Mouse (Mus musculus): ENCODE results near the gene Pdzd8.

The Pdzd8 gene

GRCm38 (mm10) chr19:59354906-59355305 lies 9.3 kb upstream of the Pdzd8 start:
- DNase-seq (ENCODE audit: low spot score in 2 of 2) = no peak

DNA sequence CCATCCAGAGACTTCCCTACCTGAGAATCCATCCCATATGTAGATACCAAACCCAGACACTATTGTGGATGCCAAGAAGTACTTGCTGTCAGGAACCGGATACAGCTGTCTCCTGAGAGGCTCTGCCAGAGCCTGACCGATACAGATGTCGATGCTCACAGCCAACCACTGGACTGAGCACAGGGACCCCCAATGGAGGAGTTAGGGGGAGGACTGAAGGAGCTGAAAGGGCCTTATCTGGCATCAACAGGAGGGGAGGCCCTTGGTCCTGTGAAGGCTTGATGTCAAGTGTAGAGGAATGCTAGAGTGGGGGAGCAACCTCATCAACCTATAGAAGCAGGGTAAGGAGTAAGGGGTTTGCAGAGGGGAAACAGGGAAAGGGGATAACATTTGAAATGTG lies 7.2 kb upstream of the Pdzd8 start:
- DNase-seq (ENCODE audit: low spot score in 2 of 2) = no peak

GRCm38 (mm10) chr19:59351151-59351889 lies 5.7 kb upstream of the Pdzd8 start:
- DNase-seq (ENCODE audit: low spot score in 2 of 2) = no peak

DNA sequence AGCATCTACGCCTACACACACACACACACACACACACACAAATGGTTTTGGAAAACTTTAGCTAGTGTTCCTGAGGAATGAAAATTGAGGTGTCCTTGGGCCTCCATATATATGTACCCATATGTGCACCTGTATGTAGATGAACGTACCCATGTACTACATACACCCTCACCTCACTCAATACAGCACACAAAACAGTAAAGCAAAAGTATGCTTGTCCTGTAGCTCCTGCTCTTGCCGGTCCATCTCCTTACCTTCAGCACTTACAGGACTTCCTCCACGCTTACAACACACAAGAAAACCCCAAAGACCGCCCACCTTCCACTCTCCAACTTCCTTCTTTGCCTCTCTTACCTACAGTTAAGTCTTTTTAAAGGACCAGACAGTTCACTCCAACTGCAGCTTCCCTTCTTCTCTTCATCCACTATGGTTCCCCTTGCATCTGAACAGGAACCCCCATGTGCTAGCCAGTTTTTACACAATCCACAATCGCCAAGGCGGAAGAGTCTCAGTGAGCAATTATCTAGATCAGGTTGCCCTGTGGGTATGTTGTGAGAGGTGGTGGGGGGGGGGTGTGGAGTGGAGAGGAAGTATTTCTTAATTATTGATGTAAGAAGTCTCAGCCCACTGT lies 4.8 kb upstream of the Pdzd8 start:
- no peak for DNase-seq (ENCODE audit: low spot score in 2 of 2)

- DNase-seq (ENCODE audit: low spot score in 2 of 2) = no peak
Observed at GRCm38 (mm10) chr19:59349329-59349960, 3.9 kb upstream of the Pdzd8 start.

DNA sequence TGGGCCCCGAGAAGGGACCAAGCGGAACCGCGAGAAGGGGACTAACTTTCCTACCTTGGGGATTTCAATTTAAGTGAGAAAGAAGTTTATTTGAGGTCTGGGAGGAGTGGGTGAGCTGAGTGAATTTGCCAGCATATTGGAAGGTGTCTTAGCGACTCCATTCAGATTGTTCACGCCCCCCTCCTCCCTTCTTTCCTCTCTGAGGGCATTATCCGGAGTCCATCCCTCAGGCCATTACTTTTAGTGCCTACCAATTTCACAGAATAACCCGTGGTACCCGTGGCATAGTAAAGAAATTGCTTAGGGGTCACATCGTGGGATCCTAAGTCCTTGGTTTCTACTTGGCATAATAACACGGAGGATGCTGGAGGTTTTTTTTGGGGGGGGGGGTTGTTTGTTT lies 745 bp upstream of the Pdzd8 start:
- DNase-seq (ENCODE audit: low spot score in 2 of 2) = no peak

- DNase-seq (ENCODE audit: low spot score in 2 of 2) = peak in 1 of 2 experiments; percentile 31
Observed at GRCm38 (mm10) chr19:59345081-59345657, 411 bp downstream of the Pdzd8 start.

DNA sequence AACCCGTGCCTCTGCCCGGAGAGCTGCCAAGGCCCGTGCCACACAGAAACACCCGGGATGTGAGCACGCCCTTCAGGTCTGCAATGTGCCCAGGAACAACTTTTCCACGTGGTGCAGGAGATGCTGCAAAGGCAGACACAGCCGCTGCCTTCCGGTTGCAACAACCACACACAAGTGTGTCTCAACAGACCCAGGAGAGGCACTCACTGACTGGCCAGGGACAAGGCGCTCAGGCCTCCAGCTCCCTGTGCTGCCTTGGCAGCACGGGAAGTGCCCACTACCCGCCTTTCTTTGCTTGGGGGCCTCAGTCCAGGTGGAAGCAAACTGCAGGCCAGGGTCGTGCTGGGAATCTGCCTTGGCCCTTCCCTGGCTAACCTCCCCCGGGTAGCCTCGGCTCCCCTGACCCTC lies 1.3 kb downstream of the Pdzd8 start:
- DNase-seq (ENCODE audit: low spot score in 2 of 2) = peak in 1 of 2 experiments; percentile 15

DNA sequence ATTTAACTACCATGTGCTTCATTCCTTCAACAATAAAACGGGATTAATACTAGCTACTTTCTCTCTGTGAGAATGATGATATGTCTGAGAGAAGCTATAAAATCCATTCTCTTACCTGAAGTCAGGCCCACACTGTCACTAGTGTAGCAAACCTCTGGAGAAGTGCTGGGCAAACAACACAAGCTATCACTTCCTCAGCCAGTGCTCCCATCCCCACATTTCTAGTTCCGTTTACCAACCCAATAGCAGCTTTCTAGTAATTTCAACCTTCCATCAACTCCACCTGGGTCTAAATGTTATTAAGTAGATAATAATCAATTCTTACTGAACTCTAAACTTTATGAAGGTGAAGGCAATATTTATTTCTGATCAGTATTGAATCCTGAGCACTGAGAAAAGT lies 2.6 kb downstream of the Pdzd8 start:
- no peak for DNase-seq (ENCODE audit: low spot score in 2 of 2)

DNA sequence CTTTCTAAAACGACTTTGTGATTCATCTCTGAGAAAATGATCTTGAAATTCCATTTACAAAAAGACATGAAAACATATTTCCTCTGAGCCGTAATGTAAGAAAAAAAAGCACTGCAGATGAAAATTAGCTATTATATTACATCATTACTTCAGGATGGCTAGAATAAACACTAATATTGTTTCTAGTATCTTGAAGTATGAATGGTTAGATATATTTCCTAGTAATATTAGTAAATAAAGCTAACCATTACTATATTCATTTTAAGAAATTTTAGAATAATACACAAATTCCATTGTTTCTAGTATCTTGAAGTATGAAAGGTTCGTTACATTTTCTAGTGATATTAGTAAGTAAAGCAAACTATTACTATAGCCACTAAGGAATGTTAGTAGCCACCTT lies 5.7 kb downstream of the Pdzd8 start:
- no peak for DNase-seq (ENCODE audit: low spot score in 2 of 2)

DNA sequence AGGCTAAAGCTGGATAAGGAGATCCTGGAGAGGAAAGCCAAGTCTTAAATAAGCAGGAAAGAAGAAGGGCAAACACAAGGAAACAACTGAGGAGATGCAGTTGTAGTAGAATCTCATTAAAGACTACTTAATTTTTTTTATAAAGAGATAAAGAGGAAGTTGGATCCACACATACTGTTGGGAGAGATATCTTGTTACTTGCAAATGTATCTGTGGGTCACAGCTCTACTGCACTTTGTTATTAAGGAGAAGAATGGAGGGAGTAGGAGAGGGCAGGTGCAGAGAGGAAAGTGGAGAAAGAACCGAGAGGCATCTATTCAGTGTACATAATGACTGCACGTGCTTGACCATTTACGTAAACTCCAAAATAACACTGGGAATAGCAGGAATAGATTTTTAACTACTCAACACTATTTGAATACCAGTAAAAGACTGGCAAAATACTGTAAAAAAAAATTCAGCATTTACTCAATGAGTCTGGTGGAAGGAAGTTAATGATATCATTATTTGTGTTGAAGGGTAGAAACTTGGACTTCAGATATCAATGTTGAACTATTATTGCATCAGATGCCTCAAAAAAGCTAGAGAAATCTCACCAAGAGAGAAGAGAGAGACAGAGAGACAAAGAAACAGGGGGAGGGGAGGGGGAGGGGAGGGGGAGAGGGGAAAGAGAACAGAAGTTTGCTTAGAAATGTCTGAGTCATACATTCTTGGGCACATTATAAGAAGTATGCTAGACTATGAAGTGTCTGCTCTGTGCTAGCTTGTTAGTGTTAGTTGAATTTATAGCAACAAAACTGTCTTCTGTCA lies 7.5 kb downstream of the Pdzd8 start:
- no peak for DNase-seq (ENCODE audit: low spot score in 2 of 2)

GRCm38 (mm10) chr19:59336655-59337054 lies 8.9 kb downstream of the Pdzd8 start:
- DNase-seq (ENCODE audit: low spot score in 2 of 2) = no peak

DNA sequence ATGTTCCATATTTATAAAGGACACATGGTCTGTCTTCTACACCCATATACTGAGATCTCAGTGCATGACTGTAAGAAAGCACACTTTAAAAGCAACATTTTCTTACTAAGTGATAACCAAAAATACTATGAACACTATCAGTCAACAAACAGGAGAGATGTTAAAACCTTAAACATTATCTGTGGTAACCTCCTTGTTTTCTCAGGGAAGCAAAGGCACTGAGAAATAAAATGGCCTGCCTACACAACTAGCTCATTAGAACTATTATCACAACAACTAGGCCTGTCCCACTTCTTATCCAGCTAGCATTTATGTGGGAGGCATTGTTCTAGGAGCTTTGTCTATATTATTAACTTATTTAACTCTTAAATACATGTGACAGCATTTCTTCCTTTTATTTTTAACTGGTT lies 14.8 kb downstream of the Pdzd8 start:
- DNase-seq (ENCODE audit: low spot score in 2 of 2) = no peak

- no peak for DNase-seq (ENCODE audit: low spot score in 2 of 2)
Observed at GRCm38 (mm10) chr19:59321990-59322389, 23.6 kb downstream of the Pdzd8 start, which contains the start of gene Rps12-ps3. Rps12-ps3 (plus strand) TSS chr19:59322290.

- peak in 1 of 2 experiments; percentile 9 for DNase-seq (ENCODE audit: low spot score in 2 of 2)
Observed at GRCm38 (mm10) chr19:59316571-59316970, 29.0 kb downstream of the Pdzd8 start.

DNA sequence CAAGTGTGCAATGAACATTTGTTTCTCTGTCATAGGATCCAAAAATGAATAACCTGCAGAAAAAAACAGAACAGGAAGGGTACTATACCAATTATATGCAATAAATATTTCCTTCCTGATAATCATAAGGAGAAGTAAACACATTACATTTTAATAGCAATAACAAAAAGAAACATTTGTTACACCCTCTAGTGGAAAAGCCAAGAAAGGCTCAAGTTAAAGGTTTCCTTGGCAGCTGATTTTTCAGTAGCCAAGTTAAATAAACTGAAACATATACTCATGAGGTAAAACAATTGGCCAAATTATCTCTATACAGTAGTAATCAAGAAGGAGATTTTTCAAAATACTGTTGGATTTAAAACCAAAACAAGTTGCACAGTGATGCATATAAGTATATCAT lies 30.3 kb downstream of the Pdzd8 start:
- no peak for DNase-seq (ENCODE audit: low spot score in 2 of 2)

DNA sequence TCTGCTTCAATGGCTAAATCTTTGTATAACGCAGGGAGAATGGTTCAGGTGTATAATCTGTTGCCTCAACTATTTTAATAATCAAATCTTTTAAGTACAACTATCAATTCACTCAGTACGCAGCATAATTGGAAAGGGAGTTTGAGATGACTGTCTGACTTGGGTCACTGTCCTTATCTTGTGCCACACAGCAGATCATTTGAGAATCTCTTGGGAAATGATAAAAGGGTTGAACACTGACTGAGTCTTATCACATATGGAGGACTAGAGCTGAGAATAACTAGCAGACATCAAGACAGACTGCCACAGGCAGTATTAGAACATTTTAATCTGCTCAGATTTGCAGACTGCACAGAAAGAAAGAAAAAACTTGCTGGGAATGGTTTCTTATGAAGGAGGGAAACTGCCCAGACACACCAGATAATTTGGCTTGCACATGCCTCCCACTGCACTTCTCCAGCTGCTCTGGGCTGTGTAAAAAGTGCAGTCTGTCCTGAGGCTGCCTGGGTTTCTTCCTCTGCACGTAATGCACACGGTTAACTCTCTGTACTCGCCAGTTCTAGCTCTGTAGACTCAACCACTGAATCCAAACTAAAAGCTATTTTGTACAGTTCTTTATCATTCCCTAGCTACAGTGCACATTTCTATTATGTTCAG lies 53.3 kb downstream of the Pdzd8 start:
- no peak for DNase-seq (ENCODE audit: low spot score in 2 of 2)

DNA sequence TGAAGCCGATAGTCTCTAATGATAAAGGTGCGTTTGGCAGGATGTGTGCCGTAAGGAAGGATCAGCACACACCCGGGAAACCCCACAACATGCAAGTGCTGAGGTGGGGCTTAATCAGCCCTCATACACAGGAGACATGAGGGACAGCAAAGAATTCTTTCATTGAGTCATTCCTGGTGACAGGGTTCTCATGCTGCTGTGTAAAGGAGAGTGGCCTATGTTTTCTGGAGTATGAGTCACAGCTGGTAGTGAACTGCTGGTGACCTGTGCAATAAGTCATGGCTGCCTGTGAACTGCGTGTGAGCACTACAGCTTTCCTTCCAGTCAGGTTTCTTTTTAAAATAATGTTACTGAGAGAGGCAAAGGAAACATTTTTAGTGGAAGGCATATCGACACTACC lies 55.8 kb downstream of the Pdzd8 start:
- DNase-seq (ENCODE audit: low spot score in 2 of 2) = no peak

GRCm38 (mm10) chr19:59289042-59289441 lies 56.5 kb downstream of the Pdzd8 start:
- DNase-seq (ENCODE audit: low spot score in 2 of 2) = no peak

GRCm38 (mm10) chr19:59282001-59282400 lies 63.6 kb downstream of the Pdzd8 start:
- no peak for DNase-seq (ENCODE audit: low spot score in 2 of 2)

- DNase-seq (ENCODE audit: low spot score in 2 of 2) = no peak
Observed at GRCm38 (mm10) chr19:59280841-59281240, 64.7 kb downstream of the Pdzd8 start.
